Mouse (Mus musculus) lung, postnatal 36 days (tissue): ENCODE data around the gene Tcf15.

ENCODE experiments used
- DNase-seq: peaks from one replicate; pipeline ENCODE4 v3.0.0; 2022; ENCODE audit warnings: mixed read lengths

The Tcf15 gene

DNA sequence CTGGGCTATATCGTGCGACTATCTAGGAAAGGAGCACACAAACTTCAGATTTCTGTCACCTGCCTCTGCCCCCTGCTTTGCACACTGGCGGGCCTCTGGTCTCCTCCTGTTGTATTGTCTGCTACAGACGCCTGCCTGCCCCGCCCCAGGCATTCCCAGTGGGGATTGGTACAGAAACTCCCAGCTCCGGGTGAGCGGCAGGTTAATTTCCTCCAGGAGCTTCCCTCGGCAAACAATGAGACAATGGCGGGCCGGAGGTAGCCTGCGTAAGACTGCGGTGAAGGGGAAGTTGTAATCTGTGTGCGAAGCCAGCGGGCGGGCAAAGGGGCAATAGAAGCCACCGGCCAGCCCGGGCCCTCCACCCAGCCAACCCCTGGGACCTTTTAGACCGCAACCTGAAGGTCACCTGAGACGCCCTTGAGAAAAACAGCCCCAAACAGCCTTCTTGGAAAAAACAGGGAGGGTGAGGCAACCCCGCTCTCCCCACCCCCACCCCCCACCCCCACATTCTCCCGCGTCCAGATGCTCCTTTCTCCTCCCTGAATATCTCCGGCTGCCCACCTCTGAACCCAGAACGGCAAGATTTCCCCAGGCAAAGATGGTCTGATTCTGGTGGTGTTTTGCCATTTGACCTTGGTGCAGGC lies 33.9 kb downstream of the Tcf15 start:
- DNase-seq, result peak; percentile 45

DNA sequence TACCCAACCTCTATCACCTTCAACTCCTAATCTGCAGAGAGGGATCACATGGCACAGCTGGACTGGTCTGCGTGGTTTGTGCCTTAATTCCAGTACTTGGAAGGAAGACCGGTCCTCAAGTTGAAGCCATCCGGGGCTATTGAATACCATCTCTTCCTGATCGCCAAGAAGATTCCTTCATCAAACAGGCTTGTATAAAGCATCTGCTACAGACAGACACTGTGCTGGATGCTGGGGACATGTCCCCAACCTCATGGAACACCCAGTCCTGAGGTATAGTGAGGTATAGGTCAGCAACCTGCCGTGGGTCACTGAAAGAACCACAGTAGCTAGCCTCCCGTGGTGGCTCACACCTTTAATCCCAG lies 34.4 kb downstream of the Tcf15 start:
- DNase-seq, result no peak

DNA sequence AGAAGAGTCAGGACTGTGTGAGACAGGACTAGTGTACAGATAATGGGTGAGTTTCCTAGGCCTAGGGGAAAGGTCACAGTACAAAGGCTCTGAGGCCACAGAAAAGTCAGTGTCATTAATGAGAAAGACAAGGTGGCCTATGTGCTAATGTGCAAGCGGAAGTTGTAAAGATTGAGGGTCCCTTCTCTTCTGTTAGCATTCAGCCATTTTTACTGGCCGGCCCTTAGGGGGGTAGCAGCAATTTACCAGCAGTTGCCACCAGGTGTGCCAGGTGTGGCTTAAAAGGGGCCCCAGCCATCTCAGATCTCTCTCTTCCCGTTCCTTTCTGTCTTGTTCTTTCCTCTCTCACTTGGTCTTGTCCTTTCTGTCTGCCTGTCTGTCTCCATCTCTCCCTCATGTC lies 35.0 kb downstream of the Tcf15 start:
- no peak for DNase-seq

DNA sequence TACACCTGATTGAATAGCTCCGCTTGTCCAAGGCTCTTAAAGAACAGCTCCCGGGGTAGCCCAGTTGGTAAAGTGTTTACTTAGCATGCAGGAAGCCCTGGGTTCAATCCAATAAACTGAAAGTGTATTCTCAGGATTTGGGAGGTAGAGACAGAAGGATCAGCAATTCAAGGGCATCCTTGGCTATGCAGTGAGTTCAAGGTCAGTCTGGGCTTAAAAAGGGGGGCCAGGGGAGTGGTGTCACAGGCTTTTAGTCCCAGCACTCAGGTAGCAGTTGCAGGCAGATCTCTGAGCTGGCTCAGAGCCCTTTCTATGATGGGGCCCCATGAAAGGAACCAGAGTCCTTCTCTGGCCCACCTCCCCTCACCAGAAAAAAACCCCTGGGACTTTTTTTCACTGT lies 35.9 kb downstream of the Tcf15 start:
- no peak for DNase-seq

DNA sequence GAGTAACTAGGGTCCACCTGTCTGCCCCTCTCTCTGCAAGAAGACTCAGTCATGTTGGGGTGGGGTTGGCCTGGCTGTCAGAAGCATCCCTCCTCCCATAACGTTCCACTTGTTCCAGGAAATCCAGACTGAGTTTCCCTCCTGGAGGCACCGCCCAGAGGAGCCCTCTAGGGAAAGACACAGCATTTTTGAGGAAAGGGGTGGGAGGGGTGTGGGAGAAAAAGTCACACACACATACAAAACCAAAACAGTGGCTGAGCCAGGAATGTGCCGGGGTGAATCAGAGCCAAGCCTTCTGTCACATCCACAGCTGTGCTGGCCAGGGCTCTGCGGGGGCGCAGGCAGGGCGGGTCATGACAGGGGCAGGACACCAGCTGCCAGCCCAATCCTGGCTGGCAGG lies 37.0 kb downstream of the Tcf15 start:
- peak; percentile 88 for DNase-seq

DNA sequence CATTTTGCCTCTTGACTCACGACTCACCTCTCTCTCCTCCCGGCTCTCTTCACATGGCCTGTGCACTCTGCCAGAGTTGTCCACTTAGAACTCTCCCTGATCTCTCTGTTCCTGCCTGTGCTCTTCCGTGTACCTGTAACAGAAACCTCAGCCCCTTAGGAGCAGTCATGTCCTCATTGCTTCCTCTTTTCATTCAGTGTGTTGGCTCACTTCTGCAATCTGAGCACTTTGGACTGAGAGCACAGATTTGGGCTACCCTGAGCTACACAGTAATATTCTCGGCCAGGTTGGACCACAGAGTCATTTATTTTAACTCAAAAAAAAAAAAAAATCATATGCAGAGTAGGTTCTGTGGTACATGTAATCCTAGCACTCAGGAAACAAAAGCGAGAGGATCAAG lies 43.8 kb downstream of the Tcf15 start:
- DNase-seq, result no peak

DNA sequence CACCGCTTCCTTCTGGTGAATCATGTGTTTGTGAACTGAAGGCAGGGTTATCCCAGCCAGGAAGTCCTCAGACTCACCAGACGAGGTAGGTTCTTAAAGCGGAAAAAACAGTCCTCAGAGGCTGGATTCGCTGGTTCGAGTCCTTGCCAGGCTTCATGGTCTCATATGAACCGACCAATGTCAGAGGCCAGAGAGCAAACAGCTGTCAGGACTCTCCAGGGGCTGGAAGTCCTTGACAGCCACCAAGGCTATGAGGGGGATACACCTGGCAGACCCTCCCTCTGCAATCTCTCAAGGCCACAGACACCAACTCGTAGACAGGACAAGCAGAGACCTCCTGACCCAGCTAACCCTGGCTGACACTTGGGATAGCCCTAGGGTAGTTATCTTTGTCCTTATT lies 45.9 kb downstream of the Tcf15 start:
- DNase-seq, result no peak

DNA sequence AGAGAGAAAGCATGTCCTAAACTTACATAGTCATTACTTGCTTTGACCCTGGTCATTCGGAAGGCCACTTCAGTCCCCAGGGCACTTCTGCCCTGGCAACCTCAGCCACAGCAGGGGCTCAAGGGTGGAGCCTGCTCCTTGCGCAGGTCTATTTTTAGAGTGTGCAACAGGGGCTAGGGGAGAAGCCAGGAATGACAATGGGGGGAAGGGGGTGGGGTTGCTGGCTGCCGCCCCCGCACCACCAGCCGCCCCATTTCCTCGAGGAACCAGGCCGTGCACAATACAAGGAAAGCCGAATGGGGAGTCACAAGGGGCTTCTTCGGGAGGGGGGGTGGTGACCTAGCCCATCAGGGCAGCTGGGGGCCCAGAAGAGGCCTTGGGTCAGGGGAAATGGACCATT lies 46.3 kb downstream of the Tcf15 start:
- DNase-seq, result no peak

DNA sequence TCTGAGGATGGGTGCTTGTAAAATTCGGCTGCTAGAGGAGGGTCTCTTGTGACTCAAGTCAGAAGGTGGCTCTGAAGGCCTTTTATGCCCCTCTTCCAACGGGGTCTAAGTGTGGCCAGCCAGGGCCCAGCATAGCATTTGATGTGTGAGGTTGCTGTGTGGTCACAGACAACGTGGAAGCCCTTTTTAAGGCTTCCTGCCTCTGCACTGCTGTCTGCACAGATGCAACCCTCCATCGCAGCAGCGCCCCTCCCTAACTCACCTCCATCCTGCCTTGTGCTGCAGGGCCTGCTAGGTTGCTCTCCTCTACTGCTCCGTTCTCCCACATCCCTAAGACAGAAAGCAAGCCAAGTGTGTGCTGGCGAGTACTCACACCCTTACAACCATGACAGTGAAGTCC lies 46.8 kb downstream of the Tcf15 start:
- DNase-seq, result no peak

DNA sequence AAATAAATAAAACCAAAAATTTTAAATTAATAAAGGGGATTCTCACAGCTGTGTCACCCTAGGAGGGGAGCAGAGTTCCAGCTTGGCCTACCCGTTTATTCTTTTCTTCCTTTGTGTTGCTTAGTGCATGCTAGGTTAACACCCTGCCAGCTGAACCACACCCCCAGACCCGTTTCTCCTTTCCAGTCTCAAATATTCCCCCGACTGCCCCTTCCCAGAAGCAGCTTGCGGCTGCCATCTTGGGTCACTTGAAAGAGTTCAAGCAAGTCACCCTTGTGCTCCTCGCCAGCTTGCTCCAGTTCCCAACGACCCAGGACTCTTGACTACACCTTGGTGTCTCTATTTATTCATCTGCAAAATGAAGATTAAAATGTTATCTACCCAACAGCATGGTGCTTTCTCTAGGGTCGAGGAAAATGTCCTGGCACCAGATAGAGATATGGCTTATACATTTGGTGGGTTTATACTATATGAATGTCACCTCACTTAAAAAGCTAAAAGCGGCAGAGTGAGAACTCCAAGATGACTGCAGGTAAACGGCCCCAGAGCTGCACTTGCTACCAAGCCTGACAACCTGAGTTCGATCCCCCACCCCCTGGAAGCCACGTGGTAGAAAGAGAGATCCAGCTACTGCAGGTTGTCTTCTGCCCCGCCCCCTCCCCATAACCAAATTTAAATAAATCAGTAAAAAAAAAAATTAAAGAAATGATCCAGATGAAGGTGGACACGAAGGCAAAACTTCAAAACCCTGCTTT lies 49.4 kb downstream of the Tcf15 start:
- no peak for DNase-seq

DNA sequence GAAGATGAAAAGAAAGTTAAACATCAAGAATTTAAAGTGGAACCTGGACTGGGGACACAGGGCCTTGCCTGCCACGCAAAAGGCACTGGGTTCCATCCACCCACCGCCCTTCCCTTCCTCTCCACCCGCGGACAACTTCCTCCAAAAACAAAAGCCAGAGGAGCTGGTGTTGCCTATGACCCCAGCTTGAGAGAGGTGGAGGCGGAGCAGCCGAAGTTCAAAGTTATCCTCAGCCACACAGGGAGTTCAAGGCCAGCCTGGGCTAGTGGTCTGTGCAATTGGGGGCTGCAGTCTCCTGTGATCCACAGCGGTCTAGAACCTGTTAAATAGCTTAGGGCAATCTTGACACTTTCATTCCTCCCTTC lies 50.0 kb downstream of the Tcf15 start:
- DNase-seq, result no peak

DNA sequence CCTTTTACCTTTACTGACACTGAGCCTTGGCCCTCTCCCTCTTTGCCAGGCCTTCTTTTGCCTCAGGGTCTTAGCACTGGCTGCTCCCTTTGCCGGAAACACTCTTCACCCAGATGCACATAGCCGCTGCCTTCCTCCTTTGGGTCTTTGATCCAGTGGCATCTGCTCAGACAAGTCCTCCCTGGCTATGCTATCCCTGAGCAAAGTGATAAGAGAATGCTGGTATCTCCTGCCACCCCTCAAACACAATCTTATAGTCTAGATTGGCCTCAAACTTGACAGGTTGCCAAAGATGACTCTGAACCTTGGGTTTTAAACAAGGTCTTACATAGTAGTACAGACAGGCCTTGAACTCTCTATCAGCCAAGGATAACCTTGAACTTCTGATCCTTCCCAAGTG lies 51.2 kb downstream of the Tcf15 start:
- DNase-seq, result no peak

DNA sequence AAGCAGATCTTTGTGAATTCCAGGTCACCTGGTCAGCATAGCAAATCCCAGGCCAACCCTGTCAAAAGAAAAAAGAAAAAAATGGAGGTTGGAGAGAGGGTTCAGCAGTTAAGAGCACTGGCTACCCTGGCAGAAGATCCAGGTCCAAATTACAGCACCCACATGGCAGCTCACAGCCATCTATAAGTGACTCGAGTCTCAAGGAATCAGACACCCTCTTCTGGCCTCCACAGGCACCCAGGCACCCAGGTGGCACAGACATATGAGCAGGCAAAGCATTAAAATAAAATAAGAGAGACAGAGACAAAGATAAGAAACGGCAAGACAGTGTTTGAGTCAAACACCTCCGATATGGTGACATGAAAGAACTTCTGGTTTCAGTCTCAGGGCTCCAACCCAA lies 53.5 kb downstream of the Tcf15 start:
- no peak for DNase-seq

DNA sequence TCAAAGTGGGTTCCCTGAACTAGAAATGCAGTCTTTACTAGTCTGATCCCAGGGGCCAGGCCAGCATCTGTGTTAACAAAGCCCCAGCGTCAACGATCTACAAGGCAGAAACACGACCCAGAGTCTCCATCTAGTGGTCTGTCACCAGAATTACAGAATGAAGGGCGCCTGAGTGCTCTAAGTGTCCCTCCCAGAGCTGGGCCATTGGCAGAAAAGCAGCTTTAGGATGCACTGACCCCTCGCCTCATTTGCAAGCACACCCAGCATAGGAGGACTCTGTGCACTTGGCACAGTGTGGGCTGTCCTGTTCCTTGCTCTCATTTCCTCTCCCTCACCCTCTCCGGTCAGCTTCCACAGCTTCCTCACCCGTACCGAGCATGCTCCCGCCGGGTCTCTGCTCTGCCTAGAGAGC lies 53.9 kb downstream of the Tcf15 start:
- DNase-seq, result peak; percentile 79
